Mouse (Mus musculus) erythroblast, embryonic 14.5 days (primary cell): ENCODE data around the gene Robo1. TPM values are rescaled to one million over a fixed set of nuclear protein-coding genes. Genes with fewer than 3 reads are reported as not detected.

Source experiments
- H3K27me3 ChIP-seq: 2 replicates; pipeline ENCODE4 v1.6.1; 2012; ENCODE audit warnings: inconsistent platforms; ENCODE audit not compliant: control insufficient read depth
- H3K36me3 ChIP-seq: 2 replicates; pipeline ENCODE4 v1.6.1; 2012; ENCODE audit warnings: mild to moderate bottlenecking, inconsistent platforms; ENCODE audit not compliant: control insufficient read depth
- H3K4me1 ChIP-seq: 2 replicates; pipeline ENCODE4 v1.6.1; 2012; ENCODE audit warnings: inconsistent platforms; ENCODE audit not compliant: control insufficient read depth
- H3K4me3 ChIP-seq: replicated peaks from 2 replicates; pipeline ENCODE3; 2012; ENCODE audit warnings: moderate library complexity, mild to moderate bottlenecking, inconsistent platforms
- H3K9me3 ChIP-seq: 2 replicates; pipeline ENCODE4 v1.6.1; 2012; ENCODE audit warnings: low read length, inconsistent platforms, mixed read lengths; ENCODE audit not compliant: control insufficient read depth
- GATA1 ChIP-seq: IDR thresholded peaks from 2 replicates; pipeline ENCODE4 v1.6.1; 2012; ENCODE audit warnings: low read length, inconsistent platforms, mixed read lengths
- TAL1 ChIP-seq: IDR thresholded peaks from 3 replicates; pipeline ENCODE4 v1.6.1; 2012; ENCODE audit warnings: low read length, inconsistent platforms, mixed read lengths
- polyA plus RNA-seq: library from polyadenylated mRNA; stranded (reverse); fragments of >175 nt; gene quantifications from 2 replicates; pipeline ENCODE4 v1.2.3, GENCODE M21; 2012

Gene Robo1
- polyA plus RNA-seq, 1 experiment: not detected

DNA sequence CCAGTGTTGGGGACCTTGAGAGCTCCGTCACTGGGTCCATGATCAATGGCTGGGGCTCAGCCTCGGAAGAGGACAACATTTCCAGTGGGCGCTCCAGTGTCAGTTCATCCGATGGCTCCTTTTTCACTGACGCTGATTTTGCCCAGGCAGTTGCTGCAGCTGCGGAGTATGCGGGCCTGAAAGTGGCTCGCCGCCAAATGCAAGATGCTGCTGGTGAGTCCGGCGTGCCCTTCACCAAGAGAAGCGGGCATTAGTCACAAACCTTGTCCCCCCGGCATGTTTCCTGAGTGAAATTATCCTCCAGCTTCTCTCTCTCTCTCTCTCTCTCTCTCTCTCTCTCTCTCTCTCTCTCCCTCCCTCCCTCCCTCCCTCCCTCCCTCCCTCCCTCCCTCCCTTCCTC lies 716.2 kb downstream of the Robo1 start:
- TF ChIP-seq GATA1 (no peak), TAL1 (no peak)
- Histone ChIP-seq H3K4me1 (no peaks in the 10 kb centered on the region), H3K36me3 (no peaks in the 10 kb centered on the region; the same call in 1 of the 2 replicates), H3K9me3 (peaks cover 14% of the 10 kb centered on the region), H3K4me3 (no peak overlapping the region), H3K27me3 (no peaks in the 10 kb centered on the region)

DNA sequence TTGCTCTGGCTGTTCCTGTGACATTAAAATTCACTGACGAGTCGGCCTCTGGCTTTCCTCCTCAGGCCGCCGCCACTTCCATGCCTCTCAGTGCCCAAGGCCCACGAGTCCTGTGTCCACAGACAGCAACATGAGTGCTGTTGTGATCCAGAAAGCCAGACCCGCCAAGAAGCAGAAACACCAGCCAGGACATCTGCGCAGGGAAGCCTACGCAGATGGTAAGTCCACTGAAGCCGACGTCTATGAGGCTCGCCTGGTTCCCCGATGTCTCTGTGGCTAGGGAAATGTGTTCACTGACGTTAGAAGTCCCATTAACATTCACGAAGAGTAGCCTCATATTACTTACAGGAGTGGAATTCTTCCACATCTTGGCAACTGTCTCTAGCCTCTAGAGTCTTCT lies 719.6 kb downstream of the Robo1 start:
- Histone ChIP-seq H3K4me3 (no peak overlapping the region), H3K9me3 (peaks cover 13% of the 10 kb centered on the region), H3K27me3 (no peaks in the 10 kb centered on the region), H3K36me3 (no peaks in the 10 kb centered on the region; the same call in 1 of the 2 replicates), H3K4me1 (no peaks in the 10 kb centered on the region)
- no peak for TF ChIP-seq TAL1
- TF ChIP-seq GATA1: no peak

DNA sequence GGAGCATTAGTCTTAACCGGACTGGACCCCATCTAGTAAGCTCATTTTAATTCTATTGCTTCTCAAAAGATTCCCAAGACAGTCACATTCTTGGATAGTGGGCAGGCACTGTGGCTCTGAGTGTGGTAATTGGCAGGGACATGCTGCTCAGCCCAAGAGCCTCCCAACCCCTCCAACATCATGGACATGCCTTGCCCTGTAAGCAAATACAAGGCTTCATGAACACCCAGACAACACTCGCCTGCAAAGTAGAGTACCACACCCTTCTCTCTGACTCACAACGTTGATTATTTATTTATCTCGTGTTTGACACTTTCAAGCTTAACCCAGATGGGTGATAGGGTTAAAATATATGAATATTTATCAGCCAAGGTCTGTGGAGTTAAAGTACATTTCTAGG lies 722.9 kb downstream of the Robo1 start:
- Histone ChIP-seq H3K9me3 (peaks cover 9% of the 10 kb centered on the region), H3K4me3 (no peak overlapping the region), H3K36me3 (no peaks in the 10 kb centered on the region; the same call in 1 of the 2 replicates), H3K27me3 (no peaks in the 10 kb centered on the region), H3K4me1 (no peaks in the 10 kb centered on the region)
- TF ChIP-seq GATA1: no peak
- TF ChIP-seq TAL1: no peak

DNA sequence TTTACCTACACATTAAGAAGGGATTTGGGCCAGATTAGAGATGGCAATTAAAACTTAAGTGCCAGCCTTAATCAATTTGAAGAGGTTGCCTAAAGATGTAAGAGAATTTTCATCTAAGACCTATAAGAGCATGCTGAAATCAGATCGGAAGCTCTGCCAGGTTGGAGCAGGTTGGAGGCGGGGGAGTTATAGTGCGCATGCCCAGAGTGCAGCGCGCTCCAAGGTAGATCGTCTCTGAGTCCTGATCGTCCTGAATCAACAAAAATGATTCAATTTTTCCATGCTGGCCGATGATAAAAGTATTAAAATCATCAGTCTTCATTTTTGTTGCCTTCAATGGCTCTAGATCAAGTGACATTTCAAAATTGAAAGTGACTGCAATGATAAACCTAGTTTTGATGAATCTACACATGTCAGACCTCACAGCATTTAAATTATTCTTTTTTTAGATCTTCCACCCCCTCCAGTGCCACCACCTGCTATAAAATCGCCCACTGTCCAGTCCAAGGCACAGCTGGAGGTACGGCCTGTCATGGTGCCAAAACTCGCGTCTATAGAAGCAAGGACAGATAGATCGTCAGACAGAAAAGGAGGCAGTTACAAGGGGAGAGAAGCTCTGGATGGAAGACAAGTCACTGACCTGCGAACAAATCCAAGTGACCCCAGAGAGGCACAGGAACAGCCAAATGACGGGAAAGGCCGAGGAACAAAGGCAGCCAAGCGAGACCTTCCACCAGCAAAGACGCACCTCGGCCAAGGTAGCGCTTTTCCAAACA lies 727.3 kb downstream of the Robo1 start:
- Histone ChIP-seq H3K9me3 (peaks cover 6% of the 10 kb centered on the region), H3K4me1 (no peaks in the 10 kb centered on the region), H3K36me3 (no peaks in the 10 kb centered on the region; the same call in 1 of the 2 replicates), H3K4me3 (no peak overlapping the region), H3K27me3 (no peaks in the 10 kb centered on the region)
- TF ChIP-seq GATA1 (no peak), TAL1 (no peak)

DNA sequence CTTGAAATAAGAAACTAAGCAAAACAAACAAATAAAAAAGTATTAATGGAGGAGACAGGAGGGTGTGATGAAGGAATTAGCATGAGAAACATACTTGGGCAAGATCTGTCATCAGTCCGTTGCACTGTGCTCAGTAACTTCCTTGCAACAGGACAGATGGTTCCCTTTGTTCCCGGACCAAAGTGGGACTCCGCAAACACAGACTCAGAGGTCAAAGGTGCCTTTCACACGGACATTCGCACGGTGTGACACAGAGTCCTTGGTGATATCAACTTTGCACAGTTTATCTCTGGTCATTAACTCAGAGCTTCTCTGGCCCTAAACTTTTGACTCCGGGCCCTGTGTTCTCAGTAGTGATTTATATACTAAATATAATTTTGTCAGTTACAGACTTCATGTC lies 730.4 kb downstream of the Robo1 start:
- no peaks in the 10 kb centered on the region; the same call in 1 of the 2 replicates for H3K36me3 ChIP-seq
- H3K9me3 ChIP-seq: peaks cover 9% of the 10 kb centered on the region
- H3K4me1 ChIP-seq: no peaks in the 10 kb centered on the region
- H3K4me3 ChIP-seq: no peak overlapping the region
- H3K27me3 ChIP-seq: no peaks in the 10 kb centered on the region
- TF ChIP-seq TAL1: no peak
- TF ChIP-seq GATA1: no peak

DNA sequence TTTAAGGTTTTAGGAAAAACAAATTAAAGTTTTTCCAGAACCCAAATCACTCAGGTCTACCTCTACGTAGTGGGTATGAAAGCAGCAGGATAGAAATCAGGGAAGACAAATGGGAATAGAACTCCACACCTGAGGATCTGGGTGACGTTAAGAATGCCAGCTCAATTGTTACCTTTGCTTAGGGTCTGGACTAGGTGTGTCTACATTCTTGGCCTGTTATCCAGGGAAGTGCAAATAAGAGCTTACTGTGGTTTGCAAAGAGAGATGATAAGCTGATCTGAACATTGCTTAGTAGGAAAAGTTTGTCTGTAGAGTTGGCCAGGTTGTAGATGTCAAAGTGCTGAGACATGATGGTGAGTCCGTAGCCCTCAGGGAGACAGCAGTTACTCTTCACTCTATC lies 754.4 kb downstream of the Robo1 start:
- peaks cover 19% of the 10 kb centered on the region for H3K9me3 ChIP-seq
- H3K4me1 ChIP-seq: no peaks in the 10 kb centered on the region
- no peaks in the 10 kb centered on the region for H3K36me3 ChIP-seq
- no peaks in the 10 kb centered on the region for H3K27me3 ChIP-seq
- no peak for TF ChIP-seq GATA1
- no peak for TF ChIP-seq TAL1
- no peak overlapping the region for H3K4me3 ChIP-seq

DNA sequence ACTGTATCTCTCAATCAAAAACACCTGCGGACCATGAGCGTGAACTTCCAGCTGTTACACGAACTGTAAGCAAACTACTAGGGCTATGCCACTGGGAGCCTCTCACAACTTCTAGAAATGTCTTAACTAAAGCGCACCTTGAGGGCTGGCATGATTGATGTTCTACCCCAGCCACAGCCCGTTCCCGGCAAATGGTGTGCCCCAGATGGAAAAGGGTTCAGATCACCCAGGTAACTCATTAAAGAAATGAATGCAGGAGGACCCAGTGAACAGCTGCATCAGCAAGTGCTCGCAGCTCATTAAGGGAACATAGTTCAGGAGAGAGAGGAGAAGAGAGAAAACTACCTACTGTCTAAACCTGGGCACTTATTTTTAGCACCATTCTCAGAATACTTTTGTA lies 759.7 kb downstream of the Robo1 start:
- TF ChIP-seq GATA1 (no peak), TAL1 (no peak)
- Histone ChIP-seq H3K4me1 (no peaks in the 10 kb centered on the region), H3K36me3 (no peaks in the 10 kb centered on the region), H3K4me3 (no peak overlapping the region), H3K9me3 (peaks cover 18% of the 10 kb centered on the region), H3K27me3 (no peaks in the 10 kb centered on the region)

DNA sequence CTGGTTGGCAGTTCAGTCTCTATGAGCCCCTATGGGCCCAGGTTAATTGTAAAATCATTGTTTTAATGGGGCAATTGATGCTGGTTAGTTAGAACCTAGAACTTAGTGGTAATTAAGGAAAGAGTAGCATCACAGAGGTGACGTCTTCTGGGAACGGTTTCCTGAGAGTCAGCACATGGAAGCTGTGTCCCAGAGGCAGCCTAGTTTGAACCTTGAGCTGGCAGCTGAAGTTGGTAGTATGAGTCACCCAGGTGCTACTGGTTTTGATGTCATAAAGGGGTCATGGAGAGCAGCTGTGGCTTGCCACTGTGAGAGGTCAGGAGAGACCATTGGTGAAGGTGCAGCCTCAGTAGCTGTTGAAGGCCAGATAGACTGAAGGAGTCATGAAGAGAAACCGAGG lies 763.9 kb downstream of the Robo1 start:
- peaks cover 13% of the 10 kb centered on the region for H3K9me3 ChIP-seq
- no peak overlapping the region for H3K4me3 ChIP-seq
- no peaks in the 10 kb centered on the region for H3K27me3 ChIP-seq
- no peaks in the 10 kb centered on the region for H3K4me1 ChIP-seq
- TF ChIP-seq TAL1: no peak
- H3K36me3 ChIP-seq: no peaks in the 10 kb centered on the region

DNA sequence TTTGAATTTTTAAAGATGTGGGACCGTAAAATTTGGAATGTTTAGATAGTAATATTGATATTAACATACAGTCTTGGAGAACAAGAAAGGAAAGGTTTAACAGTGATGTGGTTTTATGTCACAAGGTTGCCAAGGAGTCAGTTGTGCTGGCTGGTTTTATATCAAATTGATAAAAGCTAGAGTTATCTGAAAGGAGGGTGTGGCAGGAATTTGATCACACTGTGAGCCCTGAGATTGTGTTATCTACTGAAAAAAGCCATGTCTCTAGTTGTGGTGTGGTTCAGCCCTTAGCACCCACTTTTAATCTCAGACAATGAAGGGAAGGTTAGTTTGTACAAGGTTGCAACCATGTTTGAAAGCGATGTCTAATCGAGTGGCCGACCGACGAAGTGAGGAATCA lies 764.8 kb downstream of the Robo1 start:
- Histone ChIP-seq H3K27me3 (no peaks in the 10 kb centered on the region), H3K9me3 (peaks cover 6% of the 10 kb centered on the region), H3K36me3 (no peaks in the 10 kb centered on the region), H3K4me1 (no peaks in the 10 kb centered on the region), H3K4me3 (no peak overlapping the region)
- TF ChIP-seq GATA1 (no peak), TAL1 (no peak)

DNA sequence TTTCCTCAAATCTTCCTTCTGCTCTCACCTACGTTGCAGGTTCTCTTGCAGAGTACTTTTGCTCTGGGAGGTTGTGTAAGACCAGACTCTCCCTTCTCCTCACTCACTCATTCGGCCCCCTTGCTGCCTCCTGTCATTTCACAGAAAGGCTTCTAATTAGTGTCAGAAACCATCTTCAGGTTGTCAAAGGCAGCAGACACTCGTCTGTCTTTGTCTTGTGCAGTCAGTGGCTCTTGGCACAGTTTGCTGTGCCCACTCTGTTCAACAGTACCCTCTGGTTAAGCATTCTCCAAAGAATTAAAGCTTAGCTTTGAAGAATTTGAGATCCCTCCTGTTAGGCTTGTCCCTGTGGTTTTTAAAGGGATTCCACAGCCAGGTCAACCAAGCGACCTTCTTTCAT lies 774.3 kb downstream of the Robo1 start:
- no peaks in the 10 kb centered on the region; the same call in 1 of the 2 replicates for H3K9me3 ChIP-seq

More for the DNA sequence above, 774.3 kb downstream of the Robo1 start:
- Histone ChIP-seq H3K4me3 (no peak overlapping the region), H3K27me3 (no peaks in the 10 kb centered on the region), H3K4me1 (no peaks in the 10 kb centered on the region), H3K36me3 (no peaks in the 10 kb centered on the region)
- TF ChIP-seq GATA1: no peak
- no peak for TF ChIP-seq TAL1
